Mouse (Mus musculus) effector memory CD4-positive, alpha-beta T cell, adult 5 months (primary cell): Measurements from ENCODE around the gene Lztr1. TPM values are rescaled to one million over a fixed set of nuclear protein-coding genes. Genes with fewer than 3 reads are reported as not detected.

Experiments
- polyA plus RNA-seq: library from polyadenylated mRNA; unstranded; fragments of 100-300 nt; shearing (Covaris generic); gene quantifications from one replicate; pipeline ENCODE4 v1.2.1, GENCODE M21; 2017

Lztr1 gene
- polyA plus RNA-seq: 41.1 TPM

DNA sequence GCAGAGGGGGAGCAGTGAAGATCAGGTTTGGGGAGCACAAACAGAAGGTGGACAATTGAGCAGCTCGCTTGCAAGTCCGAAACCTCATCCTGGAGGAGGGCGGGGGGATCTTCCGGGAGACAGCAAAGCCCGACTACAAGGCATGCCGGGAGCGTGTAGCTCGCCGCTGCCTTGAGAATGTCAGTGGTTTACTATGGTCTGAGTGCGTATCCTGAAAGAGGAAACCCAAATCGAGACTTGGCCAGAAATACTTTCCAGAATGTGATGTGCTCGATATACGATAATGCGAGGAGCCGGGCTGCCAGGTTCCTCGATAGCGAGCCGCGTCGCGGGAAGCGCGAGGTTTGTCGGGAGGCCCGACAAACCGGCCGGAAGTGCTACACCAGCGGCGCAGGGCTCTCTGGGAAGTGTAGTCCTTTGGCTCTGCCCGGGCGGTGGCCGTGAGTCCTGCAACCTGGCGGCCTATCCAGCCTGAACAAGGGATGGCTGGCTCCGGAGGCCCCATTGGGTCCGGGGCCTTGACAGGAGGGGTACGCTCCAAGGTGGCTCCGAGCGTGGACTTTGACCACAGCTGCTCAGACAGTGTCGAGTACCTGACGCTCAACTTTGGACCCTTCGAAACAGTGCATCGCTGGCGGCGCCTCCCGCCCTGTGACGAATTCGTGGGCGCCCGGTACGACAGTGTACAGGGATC lies at the start of gene Lztr1:
TSS of gene Lztr1 (plus strand) at position 143 of the 694 bp plus-strand sequence.

DNA sequence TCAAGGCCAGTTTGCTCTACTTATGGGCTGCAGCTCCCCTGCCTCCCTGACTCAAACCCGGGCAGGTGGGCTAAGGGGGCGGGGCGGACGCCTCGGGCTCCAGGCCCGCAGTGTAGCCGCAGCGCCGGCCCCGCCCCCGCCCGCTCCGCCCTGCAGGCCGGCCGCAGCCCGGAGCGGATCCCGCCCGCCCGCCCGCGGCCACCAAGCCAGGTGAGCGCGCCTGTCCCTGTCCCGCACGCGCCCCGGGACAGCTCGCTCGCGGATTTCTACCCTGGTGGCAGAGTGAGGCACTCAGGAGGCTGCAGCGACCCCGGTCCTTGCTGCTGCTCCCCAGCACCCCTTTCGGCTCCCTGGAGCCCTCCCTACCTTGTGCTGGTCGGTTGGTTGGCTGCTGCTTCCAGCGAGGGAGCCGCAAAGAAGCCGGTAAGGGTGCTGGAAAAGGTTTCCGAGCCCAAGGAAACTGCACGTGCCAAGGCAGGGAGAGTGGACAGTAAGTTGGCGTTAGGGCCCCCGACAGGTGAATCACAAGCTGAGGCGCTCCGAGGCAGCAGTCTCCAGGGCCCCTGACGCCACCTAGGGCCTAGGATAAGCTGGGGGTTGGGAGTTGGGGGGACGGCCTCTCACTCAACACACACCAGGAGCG lies 18.9 kb upstream of the Lztr1 start, which contains the start of gene Aifm3:
TSS of gene Aifm3 (plus strand) at position 143 of the 643 bp plus-strand sequence.

DNA sequence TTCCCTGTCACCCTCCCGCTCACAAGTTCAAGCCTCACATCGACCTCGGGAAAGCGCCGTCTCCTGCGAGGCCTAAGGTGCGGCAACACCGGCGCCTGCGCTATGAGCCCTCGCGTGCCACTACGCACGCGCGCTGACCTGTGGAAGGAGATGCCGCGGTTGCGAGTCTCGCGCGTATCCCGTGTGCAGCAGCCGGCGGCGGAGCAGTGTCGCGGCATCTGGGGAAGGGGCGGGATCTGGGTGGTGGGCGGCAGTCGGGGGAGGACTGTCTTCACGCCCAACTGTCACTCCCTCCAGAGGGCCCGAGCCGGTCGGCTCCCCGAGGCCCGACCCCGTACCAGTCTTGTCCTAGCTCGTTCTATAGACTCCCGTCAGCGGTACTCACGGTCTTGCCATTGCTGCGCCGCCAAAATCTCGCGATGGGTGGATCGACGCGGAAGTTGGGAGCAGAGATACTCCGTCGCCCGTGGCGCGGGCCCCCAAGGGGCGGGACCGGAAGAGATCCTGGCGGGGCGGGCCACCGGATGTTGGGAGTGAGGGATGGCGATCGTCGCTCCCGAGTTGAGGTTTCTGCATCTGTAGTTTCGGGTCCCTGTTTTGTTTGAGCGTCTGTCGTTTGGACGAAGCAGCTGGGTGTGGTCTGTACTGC lies 22.3 kb downstream of the Lztr1 start, which contains the start of gene Thap7:
TSS of gene Thap7 (minus strand) at position 497 of the 649 bp plus-strand sequence.

DNA sequence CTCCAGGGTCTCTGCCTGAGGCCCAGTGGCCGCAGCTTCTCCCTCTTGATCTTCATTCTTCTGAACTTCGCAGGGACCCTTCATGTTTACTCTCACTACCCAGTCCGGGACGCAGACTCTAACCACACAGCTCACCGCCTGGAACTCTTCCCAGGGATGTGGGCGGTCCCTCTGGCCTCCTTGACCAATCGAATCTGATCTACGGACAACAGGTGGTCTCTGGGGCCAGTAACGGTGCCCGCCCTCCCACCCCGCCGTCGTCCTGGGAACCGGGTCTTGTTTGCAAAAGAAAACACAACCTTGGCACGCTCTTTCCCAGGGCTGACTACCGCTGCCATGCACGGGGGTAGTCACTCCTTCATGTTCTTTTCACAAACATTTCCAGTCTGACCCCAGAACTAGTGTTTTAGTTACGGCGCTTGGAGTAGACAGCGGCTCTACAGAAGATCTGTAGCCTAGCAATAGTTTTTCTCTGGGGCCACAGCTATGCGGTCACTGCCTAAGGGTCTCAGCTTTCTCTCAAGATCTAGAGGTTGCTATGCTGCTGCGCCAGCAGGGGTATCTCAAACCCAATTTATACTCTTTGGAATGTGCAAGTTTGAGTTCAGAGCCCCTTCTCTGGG lies 52.8 kb downstream of the Lztr1 start, which contains the start of gene Lrrc74b:
TSS of gene Lrrc74b (minus strand) at position 120 of the 623 bp plus-strand sequence.

DNA sequence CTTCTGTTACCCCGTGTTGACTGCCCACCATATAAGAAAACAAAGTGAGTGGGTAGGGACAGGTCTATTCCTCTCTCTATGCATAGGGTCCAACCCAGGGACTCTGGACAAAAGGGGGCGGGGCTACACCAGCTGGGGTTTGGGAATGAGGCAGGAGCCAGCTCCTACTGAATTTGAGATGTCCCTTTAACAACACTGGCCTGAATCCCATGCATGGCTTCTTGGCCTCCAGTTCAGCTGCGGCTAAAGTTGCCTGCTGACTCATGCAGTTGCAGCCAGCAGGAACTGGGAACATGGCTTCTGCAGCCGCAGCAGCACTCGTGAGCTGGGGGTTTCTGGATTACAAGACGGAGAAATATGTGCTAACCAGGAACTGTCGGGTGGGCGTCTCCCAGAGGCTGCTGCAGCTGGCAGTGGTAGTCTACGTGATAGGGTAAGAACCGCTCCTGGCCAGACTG lies 53.3 kb downstream of the Lztr1 start, which contains the start of gene P2rx6:
TSS of gene P2rx6 (plus strand) at position 135 of the 458 bp plus-strand sequence.

Other genes starting within 250 kb of the Lztr1 start
- 137 TPM for gene Tmem191c, start 232.6 kb upstream of the Lztr1 start, polyA plus RNA-seq
- gene Serpind1, start 177.3 kb upstream of the Lztr1 start, polyA plus RNA-seq: 0.67 TPM
- 17.2 TPM for gene Snap29, start 102.7 kb upstream of the Lztr1 start, polyA plus RNA-seq
- 65.8 TPM for gene Pi4ka, start 102.4 kb upstream of the Lztr1 start, polyA plus RNA-seq
- gene Crkl, start 56.7 kb upstream of the Lztr1 start, polyA plus RNA-seq: 55.6 TPM
- not detected for gene Aifm3, start 19.1 kb upstream of the Lztr1 start, polyA plus RNA-seq
- 43.8 TPM for gene Thap7, start 22.4 kb downstream of the Lztr1 start, polyA plus RNA-seq
- gene Lrrc74b, start 52.6 kb downstream of the Lztr1 start, polyA plus RNA-seq: not detected
- gene P2rx6, start 53.2 kb downstream of the Lztr1 start, polyA plus RNA-seq: not detected
- 0.57 TPM for gene Slc7a4, start 74.5 kb downstream of the Lztr1 start, polyA plus RNA-seq
- gene Smpd4, start 110.7 kb downstream of the Lztr1 start, polyA plus RNA-seq: 17.6 TPM
- not detected for gene Ccdc74a, start 137.8 kb downstream of the Lztr1 start, polyA plus RNA-seq
- 123 TPM for gene Med15, start 224.2 kb downstream of the Lztr1 start, polyA plus RNA-seq